Mouse (Mus musculus) midbrain, embryonic 16.5 days (tissue): ENCODE results near the gene Cdkl3. TPM values are rescaled to one million over a fixed set of nuclear protein-coding genes. Genes with fewer than 3 reads are reported as not detected.

Experiments used
- ATAC-seq: fragments of 200-750 bp; cut with Nextera tagmentation; 2 replicates; pipeline ENCODE4 v1.8.0; 2017; ENCODE audit warnings: moderate TSS enrichment
- H3K27ac ChIP-seq: fragments of 300-500 bp; sonication (generic); 2 replicates; pipeline ENCODE4 v1.5.1; 2014; ENCODE audit warnings: mild to moderate bottlenecking, low read length, mixed read lengths
- H3K27me3 ChIP-seq: fragments of 300-500 bp; sonication (generic); 2 replicates; pipeline ENCODE4 v1.6.1; 2014; ENCODE audit warnings: low read depth, low read length, mixed read lengths; ENCODE audit not compliant: control insufficient read depth, insufficient read depth
- H3K36me3 ChIP-seq: fragments of 300-500 bp; sonication (generic); 2 replicates; pipeline ENCODE4 v1.6.1; 2014; ENCODE audit warnings: mild to moderate bottlenecking, low read length, moderate library complexity, mixed read lengths; ENCODE audit not compliant: control insufficient read depth, insufficient read depth
- H3K4me1 ChIP-seq: fragments of 300-500 bp; sonication (generic); 2 replicates; pipeline ENCODE4 v1.6.1; 2014; ENCODE audit warnings: mild to moderate bottlenecking, low read length, mixed read lengths; ENCODE audit not compliant: control insufficient read depth, insufficient read depth
- H3K4me2 ChIP-seq: fragments of 300-500 bp; sonication (generic); 2 replicates; pipeline ENCODE4 v1.6.1; 2014; ENCODE audit warnings: mild to moderate bottlenecking, low read length, mixed read lengths
- H3K4me3 ChIP-seq: fragments of 300-500 bp; sonication (generic); 2 replicates; pipeline ENCODE4 v1.5.1; 2014; ENCODE audit warnings: low read depth, mild to moderate bottlenecking, low read length, moderate library complexity, mixed read lengths
- H3K9ac ChIP-seq: fragments of 300-500 bp; sonication (generic); 2 replicates; pipeline ENCODE4 v1.6.1; 2014; ENCODE audit warnings: low read depth, low read length, mixed read lengths
- H3K9me3 ChIP-seq: fragments of 300-500 bp; sonication (generic); replicated peaks from 2 replicates; pipeline ENCODE4 v1.6.1; 2014; ENCODE audit warnings: mild to moderate bottlenecking, low read length, mixed read lengths; ENCODE audit not compliant: control insufficient read depth, poor library complexity, severe bottlenecking
- WGBS: fragments of 180-500 bp; shearing (Covaris S2); extraction: QIAGEN DNeasy Blood & Tissue Kit; methylation state at CpG from one replicate; pipeline ENCODE4 v1.1.7; 2014; 5-methylcytosine and 5-hydroxymethylcytosine counted together
- polyA plus RNA-seq: library from polyadenylated mRNA; unstranded; fragments of >200 nt; fragmentation: Nextera tagmentation; extraction: Ambion mirVana; gene quantifications from 2 replicates; pipeline ENCODE4 v1.2.1, GENCODE M21; 2015

The Cdkl3 gene
- polyA plus RNA-seq, 1 experiment from 2014 or later: 34.4 TPM

DNA sequence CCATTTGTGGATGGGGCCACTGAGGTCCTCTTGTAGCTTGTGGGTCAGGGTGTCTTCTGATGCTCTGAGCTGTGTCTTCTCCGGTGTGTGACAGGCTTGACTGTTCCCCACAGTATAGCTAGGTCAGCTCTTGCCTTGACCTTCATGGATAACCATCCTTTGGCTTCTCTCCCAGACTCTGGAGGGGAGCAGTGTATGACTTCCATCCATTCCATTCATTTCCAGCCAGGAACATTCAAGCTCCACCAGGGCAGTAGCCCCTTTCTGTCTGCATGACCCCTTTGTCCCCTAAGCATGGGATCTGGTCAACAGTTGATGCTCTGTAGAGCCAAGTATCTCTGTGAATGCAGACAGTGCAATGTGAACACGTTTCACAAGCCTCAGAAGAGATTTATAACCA, 93.6 kb downstream of the Cdkl3 start:
- H3K4me1 ChIP-seq: peaks cover 26% of the 10 kb centered on the region
- H3K27ac ChIP-seq: peak overlapping the region; percentile 99
- no peak overlapping the region; the same call in 1 of the 2 replicates for H3K9ac ChIP-seq
- no peak for ATAC-seq
- H3K4me2 ChIP-seq: peak overlapping the region; percentile 86
- 84% methylated on average over 2 of the region's 2 CpGs for WGBS
- H3K4me3 ChIP-seq: no peak overlapping the region
- H3K36me3 ChIP-seq: no peaks in the 10 kb centered on the region
- H3K9me3 ChIP-seq: no peaks in the 10 kb centered on the region
- no peaks in the 10 kb centered on the region for H3K27me3 ChIP-seq

DNA sequence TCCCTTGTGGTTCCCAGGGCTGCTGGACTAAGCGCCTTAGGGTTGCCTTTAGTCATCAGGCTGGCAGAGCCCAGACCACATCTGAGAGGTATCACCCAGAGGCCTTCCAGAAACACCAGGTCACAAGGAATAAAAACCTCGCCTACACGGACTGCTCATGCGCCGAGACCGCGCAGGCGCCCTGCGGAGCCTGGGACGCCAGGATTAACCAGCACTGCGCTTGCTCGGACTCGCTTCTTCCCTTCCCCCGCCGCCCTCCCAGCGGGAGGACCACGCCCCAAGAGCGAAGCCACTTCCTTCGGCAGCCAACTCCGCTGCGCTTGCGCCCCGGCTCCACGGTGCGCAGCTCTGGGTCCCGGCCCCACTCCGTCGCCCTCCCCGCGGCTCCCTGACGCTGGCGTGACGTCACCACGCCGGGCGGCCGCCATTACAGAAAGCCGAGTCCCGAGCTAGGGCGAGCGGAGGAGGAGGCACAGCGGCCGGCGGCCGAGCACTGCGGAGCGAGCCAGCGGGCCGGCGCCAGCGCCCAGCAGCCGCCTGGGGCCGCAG, 94.5 kb downstream of the Cdkl3 start, which contains the start of gene Ppp2ca:
Ppp2ca (plus strand) TSS at position 284 of the 549 bp plus-strand sequence.
- H3K27me3 ChIP-seq: no peaks in the 10 kb centered on the region
- no peaks in the 10 kb centered on the region for H3K36me3 ChIP-seq
- WGBS: under 1% methylated on average over 51 of the region's 53 CpGs
- ATAC-seq: peak; percentile 98
- peaks cover 31% of the 10 kb centered on the region for H3K4me1 ChIP-seq
- H3K4me3 ChIP-seq: peak within 1 kb of the TSS; percentile 98
- H3K4me2 ChIP-seq: peak within 1 kb of the TSS; percentile 95
- peak within 1 kb of the TSS; percentile 99 for H3K9ac ChIP-seq
- no peaks in the 10 kb centered on the region for H3K9me3 ChIP-seq
- peak within 1 kb of the TSS; percentile 99 for H3K27ac ChIP-seq

DNA sequence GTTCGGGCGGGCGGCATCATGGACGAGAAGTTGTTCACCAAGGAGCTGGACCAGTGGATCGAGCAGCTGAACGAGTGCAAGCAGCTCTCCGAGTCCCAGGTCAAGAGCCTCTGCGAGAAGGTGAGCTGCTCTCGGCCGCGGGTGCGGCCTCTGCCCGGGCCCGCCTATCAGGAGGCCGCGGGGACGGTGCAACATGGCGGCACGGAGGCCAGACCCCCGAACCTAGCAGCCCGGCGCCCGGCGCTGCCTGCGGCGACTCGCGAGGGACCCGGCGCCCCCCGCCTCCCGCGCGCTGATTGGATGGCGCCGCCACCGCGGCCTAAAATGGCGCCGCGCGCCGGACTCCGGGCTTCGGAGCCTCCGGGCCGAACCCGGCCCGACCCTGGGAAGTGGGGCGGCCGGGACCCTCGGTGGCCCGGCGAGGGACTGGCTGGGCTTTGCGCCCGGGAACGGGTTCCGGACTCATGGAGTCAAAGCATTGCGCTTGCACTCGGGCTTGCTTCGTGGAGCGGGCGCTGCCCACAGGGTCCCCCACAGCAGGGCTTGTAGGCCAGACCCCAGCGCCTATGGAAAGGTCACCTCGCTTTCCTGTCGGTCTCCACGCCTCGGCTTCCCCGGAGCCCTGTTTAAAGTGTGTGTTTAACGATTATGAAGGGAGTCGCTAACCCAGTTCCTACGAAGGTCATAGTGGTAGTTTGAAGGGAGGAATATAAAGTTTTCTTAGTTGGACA, 95.2 kb downstream of the Cdkl3 start:
- Histone ChIP-seq H3K36me3 (no peaks in the 10 kb centered on the region), H3K4me2 (peak overlapping the region; percentile 95), H3K9ac (peak overlapping the region; percentile 99), H3K27ac (peak overlapping the region; percentile 99), H3K4me1 (peaks cover 31% of the 10 kb centered on the region), H3K9me3 (no peaks in the 10 kb centered on the region), H3K27me3 (no peaks in the 10 kb centered on the region), H3K4me3 (peak overlapping the region; percentile 98)
- ATAC-seq: peak; percentile 84
- under 1% methylated on average over 71 of the region's 72 CpGs for WGBS

DNA sequence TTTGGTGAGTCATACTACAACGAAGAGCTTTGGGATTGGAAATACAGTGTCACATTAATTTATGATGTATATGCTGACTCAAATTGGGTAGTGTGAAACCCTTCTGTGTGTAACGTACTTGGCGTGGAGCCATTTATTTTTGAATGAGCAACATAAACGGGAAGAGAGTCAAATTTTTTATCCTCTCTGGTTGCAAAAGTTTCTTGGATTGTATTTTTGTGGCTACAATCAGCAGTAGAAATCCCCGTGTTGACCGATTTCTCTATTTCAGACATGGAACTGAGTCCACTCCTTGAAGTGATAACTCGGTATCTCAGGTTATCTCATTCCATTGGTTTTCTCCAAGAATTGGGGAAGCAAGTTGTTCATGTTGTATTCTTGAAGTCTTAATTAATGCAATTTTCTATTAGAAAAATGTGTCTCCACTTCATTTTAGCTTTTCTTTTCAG, 95.8 kb downstream of the Cdkl3 start:
- Histone ChIP-seq H3K4me1 (peaks cover 36% of the 10 kb centered on the region), H3K9me3 (no peaks in the 10 kb centered on the region), H3K4me3 (peak overlapping the region; percentile 98), H3K27me3 (no peaks in the 10 kb centered on the region), H3K27ac (peak overlapping the region; percentile 99), H3K4me2 (peak overlapping the region; percentile 95), H3K9ac (peak overlapping the region; percentile 99), H3K36me3 (no peaks in the 10 kb centered on the region)
- no peak for ATAC-seq
- WGBS: 4% methylated on average over 7 of the region's 7 CpGs

DNA sequence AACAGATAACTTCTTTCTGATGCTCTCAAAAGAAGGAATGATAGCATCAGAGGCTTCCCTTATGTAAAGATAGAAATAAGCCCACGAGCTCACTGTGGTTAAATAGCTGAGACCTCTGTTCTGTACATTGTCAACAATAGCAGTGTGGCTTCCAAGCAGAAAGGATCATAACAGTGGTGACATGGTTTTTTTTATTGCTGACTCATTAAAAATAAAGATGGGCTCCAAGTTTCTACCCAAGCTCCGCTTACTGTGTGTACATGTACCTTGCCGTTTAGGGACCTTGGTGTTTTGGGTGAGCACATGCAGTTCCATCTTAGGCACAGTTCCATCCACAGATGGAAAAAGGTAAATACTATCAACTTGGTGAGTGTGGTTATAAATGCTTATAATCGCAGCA, 99.0 kb downstream of the Cdkl3 start:
- no peak for ATAC-seq
- H3K27ac ChIP-seq: no peak overlapping the region
- H3K4me2 ChIP-seq: no peak overlapping the region
- 90% methylated on average over 4 of the region's 4 CpGs for WGBS
- no peaks in the 10 kb centered on the region for H3K9me3 ChIP-seq
- no peaks in the 10 kb centered on the region for H3K36me3 ChIP-seq
- H3K4me1 ChIP-seq: peaks cover 42% of the 10 kb centered on the region
- no peak overlapping the region for H3K9ac ChIP-seq
- H3K4me3 ChIP-seq: no peak overlapping the region
- H3K27me3 ChIP-seq: no peaks in the 10 kb centered on the region

DNA sequence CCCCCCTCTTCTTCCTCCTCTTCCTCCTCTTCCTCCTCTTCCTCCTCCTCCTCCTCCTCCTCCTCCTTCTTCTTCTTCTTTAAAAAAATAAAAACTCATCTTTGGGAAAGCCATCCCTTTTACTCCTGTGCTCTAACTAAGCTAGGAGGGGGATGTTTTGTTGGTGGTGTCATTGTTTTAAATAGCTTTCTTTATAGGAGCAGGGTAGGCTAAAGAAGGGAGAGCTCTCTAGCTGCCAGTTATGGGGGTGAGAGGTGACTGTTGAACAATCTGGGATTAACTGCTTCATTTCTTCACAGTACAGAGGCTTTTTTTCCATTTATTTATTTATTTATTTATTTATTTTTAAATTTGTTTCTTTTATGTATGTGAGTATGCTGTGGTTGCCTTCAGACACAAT, 101.5 kb downstream of the Cdkl3 start:
- H3K4me1 ChIP-seq: peaks cover 35% of the 10 kb centered on the region
- no peak for ATAC-seq
- no peak overlapping the region for H3K4me2 ChIP-seq
- H3K4me3 ChIP-seq: no peak overlapping the region
- H3K36me3 ChIP-seq: no peaks in the 10 kb centered on the region
- H3K27me3 ChIP-seq: no peaks in the 10 kb centered on the region
- no peak overlapping the region for H3K9ac ChIP-seq
- no peak overlapping the region for H3K27ac ChIP-seq
- H3K9me3 ChIP-seq: no peaks in the 10 kb centered on the region

DNA sequence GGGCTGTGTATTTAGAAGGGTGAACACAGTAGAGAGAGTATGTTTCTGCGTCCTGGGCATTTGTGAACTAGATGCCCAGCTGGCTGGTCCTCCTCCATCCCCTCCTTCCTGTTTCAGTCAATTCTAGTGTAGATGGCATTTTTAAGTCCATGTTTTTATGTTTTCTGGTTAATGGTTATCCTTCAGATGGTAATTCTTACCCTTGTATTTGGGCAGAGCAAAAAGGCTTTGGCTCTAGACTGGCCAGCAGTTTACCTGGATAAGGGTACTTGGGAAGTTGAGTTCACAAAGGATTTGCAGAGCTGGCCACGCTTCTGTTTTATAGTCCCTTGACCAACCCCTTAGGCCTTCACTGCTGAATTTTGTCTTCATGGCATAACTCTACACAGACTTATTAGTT, 102.0 kb downstream of the Cdkl3 start:
- H3K27ac ChIP-seq: no peak overlapping the region
- no peak for ATAC-seq
- WGBS: 95% methylated on average over 2 of the region's 2 CpGs
- no peak overlapping the region for H3K9ac ChIP-seq
- no peaks in the 10 kb centered on the region for H3K36me3 ChIP-seq
- H3K4me1 ChIP-seq: peaks cover 30% of the 10 kb centered on the region
- H3K4me2 ChIP-seq: no peak overlapping the region
- no peaks in the 10 kb centered on the region for H3K27me3 ChIP-seq
- H3K9me3 ChIP-seq: no peaks in the 10 kb centered on the region
- H3K4me3 ChIP-seq: no peak overlapping the region

DNA sequence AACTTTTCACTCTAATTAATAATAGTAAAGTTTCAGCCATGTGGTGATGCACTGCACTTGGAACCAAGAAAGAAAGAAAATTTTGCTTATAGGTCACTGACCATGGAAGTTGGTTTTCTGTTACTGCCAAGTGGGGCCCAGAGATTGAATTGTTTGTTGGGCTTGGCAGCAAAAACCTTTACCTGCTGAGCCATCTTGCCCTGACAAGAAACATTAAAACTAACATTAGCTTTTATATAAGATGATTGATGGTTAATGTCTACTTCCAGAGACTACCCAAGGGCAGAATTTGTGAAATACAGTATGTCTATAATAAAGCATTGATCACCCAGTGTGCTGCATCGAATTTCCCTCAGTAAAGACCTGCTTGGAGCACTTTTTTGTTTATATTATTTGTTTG, 102.4 kb downstream of the Cdkl3 start:
- 97% methylated on average over 1 of the region's 1 CpGs for WGBS
- Histone ChIP-seq H3K9ac (no peak overlapping the region), H3K27me3 (no peaks in the 10 kb centered on the region)

DNA sequence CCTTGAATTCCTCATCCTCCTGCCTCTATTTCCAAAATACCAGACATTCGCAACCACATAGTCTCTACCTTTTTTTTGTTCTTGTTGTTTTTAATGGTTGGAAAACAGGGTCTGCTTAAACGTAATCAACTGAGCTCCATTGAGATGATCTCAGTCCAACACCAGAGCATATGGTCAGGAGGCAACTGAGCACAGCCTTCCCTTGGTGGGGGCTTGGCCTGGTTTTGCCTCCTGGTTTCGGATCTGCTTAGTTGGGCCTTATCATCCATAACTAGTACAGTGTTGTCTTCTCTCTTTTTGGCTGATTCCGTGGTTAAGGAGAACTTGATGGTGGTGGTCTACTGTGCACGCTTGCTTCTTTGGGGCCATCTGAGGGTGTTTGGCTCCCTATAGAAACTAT, 104.8 kb downstream of the Cdkl3 start:
- Histone ChIP-seq H3K4me2 (no peak overlapping the region), H3K9me3 (no peaks in the 10 kb centered on the region), H3K4me1 (peaks cover 14% of the 10 kb centered on the region), H3K27ac (no peak overlapping the region), H3K4me3 (no peak overlapping the region), H3K36me3 (no peaks in the 10 kb centered on the region), H3K9ac (no peak overlapping the region), H3K27me3 (no peaks in the 10 kb centered on the region)
- no peak for ATAC-seq
- 97% methylated on average over 5 of the region's 5 CpGs for WGBS

More for the DNA sequence above, 102.4 kb downstream of the Cdkl3 start:
- Histone ChIP-seq H3K4me1 (peaks cover 26% of the 10 kb centered on the region), H3K4me3 (no peak overlapping the region), H3K27ac (no peak overlapping the region), H3K9me3 (no peaks in the 10 kb centered on the region), H3K4me2 (no peak overlapping the region), H3K36me3 (no peaks in the 10 kb centered on the region)
- no peak for ATAC-seq
